Mouse (Mus musculus): ENCODE data around the gene Stk39. TPM values are rescaled to one million over a fixed set of nuclear protein-coding genes. Genes with fewer than 3 reads are reported as not detected.

Stk39 gene
- polyA plus RNA-seq, 1 experiment from 2014 or later = 24.0 TPM

DNA sequence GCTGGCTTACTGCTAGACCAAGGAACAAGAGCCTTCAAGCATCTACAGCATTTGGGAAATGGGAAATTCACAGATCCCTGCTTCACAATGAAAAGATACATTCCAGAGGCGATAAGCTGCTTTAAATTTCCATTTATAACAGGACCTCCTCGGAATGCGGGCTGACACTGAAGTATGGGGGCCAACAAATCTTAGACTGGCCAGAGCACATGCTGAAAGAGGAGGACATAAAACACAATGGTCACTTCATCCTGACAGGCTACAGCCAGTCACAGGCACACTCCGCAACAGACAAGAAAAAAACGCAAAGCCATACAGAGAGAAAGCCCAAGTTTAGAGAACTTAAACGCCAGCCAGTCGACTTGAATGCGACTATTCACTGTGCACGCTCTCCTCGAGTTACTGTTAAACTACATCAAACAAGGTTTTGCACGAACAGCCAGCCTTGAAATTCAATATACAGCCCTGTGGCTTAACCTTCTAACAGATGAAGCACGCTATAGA, 65.4 kb downstream of the Stk39 start:
- no peak for ATAC-seq

DNA sequence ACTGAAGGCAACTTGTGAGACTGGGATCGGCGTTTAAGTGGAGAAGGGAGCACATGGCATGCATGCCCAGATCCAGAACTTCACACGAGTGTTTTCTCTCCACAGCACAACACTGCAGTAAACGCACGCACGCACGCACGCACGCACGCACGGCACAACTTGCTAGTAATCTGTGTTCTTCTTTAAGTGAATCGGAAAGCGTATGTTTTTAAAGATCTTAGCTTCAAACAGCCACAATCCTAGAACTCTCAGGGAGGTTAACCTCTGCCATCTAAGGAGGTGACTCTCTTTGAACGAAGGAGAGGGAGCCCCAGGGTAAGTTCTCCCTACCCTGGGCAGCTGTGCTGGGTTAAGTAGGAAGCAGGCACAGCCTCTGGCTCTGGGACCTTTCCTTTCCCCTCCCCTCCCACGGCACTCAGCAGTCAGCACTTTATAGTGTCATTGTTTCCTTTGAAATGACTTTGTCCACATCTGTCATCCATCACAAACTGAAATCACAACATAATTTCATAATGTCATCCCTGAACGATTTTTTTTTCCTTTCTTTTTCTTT, 66.8 kb downstream of the Stk39 start:
- Histone ChIP-seq H3K9ac (ENCODE audit: low read length) (peak overlapping the region; percentile 5; the same call in 1 of the 2 replicates), H3K27me3 (replicated peaks; ENCODE audit: control insufficient read depth, insufficient read depth, low read length) (no peaks in the 10 kb centered on the region), H3K9me3 (replicated peaks; ENCODE audit: control insufficient read depth, low read length) (no peaks in the 10 kb centered on the region), H3K4me3 (ENCODE audit: low read depth, low read length) (no peak overlapping the region), H3K36me3 (ENCODE audit: control insufficient read depth, insufficient read depth, low read length) (no peaks in the 10 kb centered on the region), H3K27ac (ENCODE audit: low read depth, low read length) (peak overlapping the region; percentile 39; the same call in 1 of the 2 replicates), H3K4me2 (ENCODE audit: low read length) (peak overlapping the region; percentile 39), H3K4me1 (ENCODE audit: control insufficient read depth, insufficient read depth, low read length) (peaks cover 38% of the 10 kb centered on the region)
- WGBS = 7% methylated on average over 16 of the region's 16 CpGs
- ATAC-seq = peak; percentile 3; the same call in 1 of the 2 replicates
- peak; percentile 16 for DNase-seq (ENCODE audit: low spot score)

More for the DNA sequence above, 65.4 kb downstream of the Stk39 start:
- peak; percentile 44 for DNase-seq (ENCODE audit: low spot score)
- Histone ChIP-seq H3K27me3 (replicated peaks; ENCODE audit: control insufficient read depth, insufficient read depth, low read length) (no peaks in the 10 kb centered on the region), H3K36me3 (ENCODE audit: control insufficient read depth, insufficient read depth, low read length) (no peaks in the 10 kb centered on the region), H3K4me1 (ENCODE audit: control insufficient read depth, insufficient read depth, low read length) (peaks cover 45% of the 10 kb centered on the region), H3K27ac (ENCODE audit: low read depth, low read length) (no peak overlapping the region), H3K9me3 (replicated peaks; ENCODE audit: control insufficient read depth, low read length) (no peaks in the 10 kb centered on the region), H3K4me3 (ENCODE audit: low read depth, low read length) (no peak overlapping the region), H3K4me2 (ENCODE audit: low read length) (peak overlapping the region; percentile 14; the same call in 1 of the 2 replicates), H3K9ac (ENCODE audit: low read length) (no peak overlapping the region)
- 9% methylated on average over 12 of the region's 12 CpGs for WGBS

DNA sequence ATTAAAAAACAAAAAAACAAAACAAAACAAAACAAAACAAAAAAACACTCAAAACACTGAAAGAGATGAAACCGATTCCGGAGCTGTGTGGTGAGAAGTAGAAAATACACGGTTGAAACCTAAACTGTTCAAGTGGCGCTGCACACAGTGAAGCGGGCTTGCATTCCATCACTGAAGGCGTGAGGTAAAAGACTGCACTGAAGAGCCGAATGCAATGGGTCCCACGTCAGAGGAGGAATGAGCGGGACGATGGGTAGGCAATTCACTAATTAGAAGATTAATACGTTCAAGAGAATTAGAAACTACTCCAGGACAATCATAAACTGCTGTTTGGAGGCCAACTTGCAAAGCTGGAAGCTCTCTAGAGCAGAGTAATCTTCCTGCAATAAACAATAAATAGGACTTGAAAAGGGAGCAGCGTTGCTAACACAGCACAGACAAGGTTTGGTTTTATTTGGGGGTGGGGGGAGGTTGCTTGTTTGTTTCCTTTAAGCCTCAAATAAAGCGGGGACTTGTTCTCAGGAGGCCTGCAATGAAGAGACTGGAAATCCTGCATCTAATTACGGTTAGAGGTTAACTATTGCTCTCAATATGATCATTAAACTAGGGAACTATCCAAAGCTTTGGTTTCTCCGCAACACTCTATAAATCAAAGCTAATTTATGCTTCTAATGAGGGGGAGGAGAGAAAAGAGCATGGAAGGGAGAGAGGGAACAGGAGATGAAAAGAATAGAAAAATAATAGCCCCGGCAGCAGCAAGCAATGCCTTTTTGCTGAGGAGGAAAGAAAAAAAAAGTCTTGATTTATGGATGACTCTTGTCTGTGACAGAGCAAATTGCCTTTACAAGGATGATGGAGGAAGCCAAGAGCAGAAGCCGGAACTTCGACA, 67.5 kb downstream of the Stk39 start:
- Histone ChIP-seq H3K4me2 (ENCODE audit: low read length) (peak overlapping the region; percentile 39), H3K4me1 (ENCODE audit: control insufficient read depth, insufficient read depth, low read length) (peaks cover 38% of the 10 kb centered on the region), H3K9me3 (replicated peaks; ENCODE audit: control insufficient read depth, low read length) (no peaks in the 10 kb centered on the region), H3K4me3 (ENCODE audit: low read depth, low read length) (no peak overlapping the region), H3K9ac (ENCODE audit: low read length) (peak overlapping the region; percentile 5; the same call in 1 of the 2 replicates), H3K36me3 (ENCODE audit: control insufficient read depth, insufficient read depth, low read length) (no peaks in the 10 kb centered on the region), H3K27me3 (replicated peaks; ENCODE audit: control insufficient read depth, insufficient read depth, low read length) (no peaks in the 10 kb centered on the region), H3K27ac (ENCODE audit: low read depth, low read length) (peak overlapping the region; percentile 39; the same call in 1 of the 2 replicates)
- DNase-seq (ENCODE audit: low spot score) (peak; percentile 65), ATAC-seq (peak; percentile 59)
- WGBS = 5% methylated on average over 18 of the region's 18 CpGs

DNA sequence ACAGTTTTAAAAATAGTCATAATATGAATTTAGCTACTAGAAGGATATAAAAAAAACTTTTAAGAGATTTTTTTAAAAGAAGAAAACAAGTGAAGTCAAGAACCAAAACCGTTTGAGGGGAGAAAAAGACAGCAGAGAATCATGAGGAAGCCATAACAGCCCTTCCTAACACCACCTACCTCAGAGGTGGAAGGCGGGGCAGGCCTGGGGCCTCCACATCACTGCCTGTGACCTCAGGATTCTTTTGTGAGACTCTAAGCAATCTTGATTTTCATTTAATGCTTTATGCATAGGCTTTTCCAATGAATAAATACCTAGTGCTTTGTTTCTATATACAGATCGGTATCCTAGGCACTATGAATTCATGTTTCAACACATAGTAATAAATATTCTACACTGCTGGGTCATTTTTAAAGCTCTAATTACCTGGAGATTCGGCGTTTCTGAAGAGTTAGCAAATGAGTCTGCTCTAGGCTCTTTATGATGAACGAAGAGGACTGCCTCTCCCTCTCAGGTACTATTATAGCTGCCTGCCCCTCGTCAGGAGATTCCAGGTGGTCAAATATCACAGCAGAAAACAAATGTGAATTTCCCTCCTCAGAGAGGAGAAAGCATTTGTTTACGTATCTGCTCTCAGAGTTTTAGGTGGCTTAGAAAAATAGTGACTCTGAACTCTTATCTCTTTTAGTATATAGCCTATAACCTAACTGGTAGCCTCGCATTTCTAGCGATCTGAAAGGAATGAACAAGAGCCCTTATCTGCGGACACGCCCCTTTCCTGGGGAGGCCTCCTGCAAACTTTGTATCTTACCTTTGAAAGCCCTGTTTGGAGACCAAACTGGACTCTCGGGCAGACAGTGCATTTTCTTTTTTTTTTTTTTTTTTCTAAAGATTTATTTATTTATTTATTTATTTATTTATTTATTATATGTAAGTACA, 78.2 kb downstream of the Stk39 start:
- DNase-seq (ENCODE audit: low spot score) (no peak), ATAC-seq (no peak)
- Histone ChIP-seq H3K27me3 (replicated peaks; ENCODE audit: control insufficient read depth, insufficient read depth, low read length) (no peaks in the 10 kb centered on the region), H3K9me3 (replicated peaks; ENCODE audit: control insufficient read depth, low read length) (no peaks in the 10 kb centered on the region), H3K4me3 (ENCODE audit: low read depth, low read length) (no peak overlapping the region), H3K4me2 (ENCODE audit: low read length) (no peak overlapping the region), H3K9ac (ENCODE audit: low read length) (no peak overlapping the region), H3K27ac (ENCODE audit: low read depth, low read length) (no peak overlapping the region), H3K36me3 (ENCODE audit: control insufficient read depth, insufficient read depth, low read length) (peaks cover 12% of the 10 kb centered on the region; the same call in 1 of the 2 replicates), H3K4me1 (ENCODE audit: control insufficient read depth, insufficient read depth, low read length) (no peaks in the 10 kb centered on the region)
- 80% methylated on average over 13 of the region's 13 CpGs for WGBS

DNA sequence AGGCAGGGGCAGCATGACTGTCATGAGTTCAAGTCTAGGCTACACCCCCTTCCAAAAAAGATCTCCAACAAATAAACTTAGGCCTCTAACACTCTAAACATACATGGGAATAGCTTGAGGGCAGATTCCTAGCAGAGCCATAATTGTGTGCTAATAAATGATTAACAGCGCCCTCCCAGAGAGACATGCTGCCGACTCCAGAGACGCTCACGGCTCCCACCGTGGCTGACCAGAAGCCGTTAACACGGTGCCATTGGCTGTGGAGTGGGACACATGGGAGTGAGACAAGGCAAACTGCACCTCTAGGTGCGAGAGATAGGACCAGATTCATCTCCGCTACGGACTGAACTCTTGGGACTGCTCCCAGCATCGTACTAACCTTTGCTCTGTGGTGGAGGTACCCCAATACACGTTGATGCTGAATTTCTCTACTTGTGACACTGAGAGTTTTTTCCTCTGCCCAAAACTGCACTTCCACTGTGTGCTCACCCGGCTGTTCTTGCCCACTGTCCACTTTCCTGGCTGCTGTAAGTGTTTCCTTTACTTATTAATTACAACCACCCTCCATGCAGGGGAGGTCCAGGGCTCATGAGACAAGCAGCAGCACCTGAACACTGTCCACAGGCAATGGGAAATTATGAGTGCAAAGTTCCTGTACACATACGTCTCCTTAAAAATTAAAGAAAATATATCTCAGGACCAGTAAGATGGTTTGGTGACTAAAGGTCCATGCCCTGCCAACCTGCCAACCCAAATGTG, 84.1 kb downstream of the Stk39 start:
- 87% methylated on average over 14 of the region's 14 CpGs for WGBS

DNA sequence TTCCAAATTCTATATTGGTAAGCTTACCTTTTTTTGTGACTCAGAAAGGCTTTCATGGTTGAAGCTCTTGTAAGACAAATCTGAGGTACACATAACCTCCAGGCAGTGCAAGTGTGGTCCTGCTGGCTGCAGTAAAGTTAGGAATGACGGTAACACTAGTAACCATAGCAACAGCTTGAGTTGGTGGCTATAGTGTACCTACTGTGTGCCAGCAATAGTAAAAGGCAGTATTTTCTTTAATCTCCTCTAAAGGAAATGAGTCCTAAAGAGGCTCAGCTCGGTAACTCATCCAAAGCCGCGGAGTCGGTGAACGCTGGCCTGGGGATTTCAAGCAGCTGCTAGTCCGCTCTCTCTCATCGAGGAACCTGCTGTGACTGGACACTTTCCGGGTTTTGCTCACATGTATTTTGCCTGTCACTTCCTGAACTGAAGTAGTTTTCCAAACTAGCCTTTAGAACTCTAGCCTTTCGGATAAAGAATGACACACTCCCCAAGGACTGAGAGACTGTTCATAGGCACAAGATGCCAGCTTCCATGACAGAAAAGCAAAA, 85.7 kb downstream of the Stk39 start:
- Histone ChIP-seq H3K9ac (ENCODE audit: low read length) (no peak overlapping the region), H3K4me3 (ENCODE audit: low read depth, low read length) (no peak overlapping the region), H3K4me1 (ENCODE audit: control insufficient read depth, insufficient read depth, low read length) (no peaks in the 10 kb centered on the region; the same call in 1 of the 2 replicates), H3K36me3 (ENCODE audit: control insufficient read depth, insufficient read depth, low read length) (peaks cover 4% of the 10 kb centered on the region; the same call in 1 of the 2 replicates), H3K4me2 (ENCODE audit: low read length) (no peak overlapping the region), H3K9me3 (replicated peaks; ENCODE audit: control insufficient read depth, low read length) (no peaks in the 10 kb centered on the region), H3K27ac (ENCODE audit: low read depth, low read length) (no peak overlapping the region), H3K27me3 (replicated peaks; ENCODE audit: control insufficient read depth, insufficient read depth, low read length) (no peaks in the 10 kb centered on the region)
- ATAC-seq (no peak), DNase-seq (ENCODE audit: low spot score) (no peak)
- WGBS = 60% methylated on average over 10 of the region's 10 CpGs

More for the DNA sequence above, 84.1 kb downstream of the Stk39 start:
- DNase-seq (ENCODE audit: low spot score) (no peak), ATAC-seq (no peak)
- Histone ChIP-seq H3K27me3 (replicated peaks; ENCODE audit: control insufficient read depth, insufficient read depth, low read length) (no peaks in the 10 kb centered on the region), H3K9ac (ENCODE audit: low read length) (no peak overlapping the region), H3K4me1 (ENCODE audit: control insufficient read depth, insufficient read depth, low read length) (no peaks in the 10 kb centered on the region), H3K4me2 (ENCODE audit: low read length) (no peak overlapping the region), H3K4me3 (ENCODE audit: low read depth, low read length) (no peak overlapping the region), H3K9me3 (replicated peaks; ENCODE audit: control insufficient read depth, low read length) (no peaks in the 10 kb centered on the region), H3K36me3 (ENCODE audit: control insufficient read depth, insufficient read depth, low read length) (peaks cover 6% of the 10 kb centered on the region; the same call in 1 of the 2 replicates), H3K27ac (ENCODE audit: low read depth, low read length) (no peak overlapping the region)

DNA sequence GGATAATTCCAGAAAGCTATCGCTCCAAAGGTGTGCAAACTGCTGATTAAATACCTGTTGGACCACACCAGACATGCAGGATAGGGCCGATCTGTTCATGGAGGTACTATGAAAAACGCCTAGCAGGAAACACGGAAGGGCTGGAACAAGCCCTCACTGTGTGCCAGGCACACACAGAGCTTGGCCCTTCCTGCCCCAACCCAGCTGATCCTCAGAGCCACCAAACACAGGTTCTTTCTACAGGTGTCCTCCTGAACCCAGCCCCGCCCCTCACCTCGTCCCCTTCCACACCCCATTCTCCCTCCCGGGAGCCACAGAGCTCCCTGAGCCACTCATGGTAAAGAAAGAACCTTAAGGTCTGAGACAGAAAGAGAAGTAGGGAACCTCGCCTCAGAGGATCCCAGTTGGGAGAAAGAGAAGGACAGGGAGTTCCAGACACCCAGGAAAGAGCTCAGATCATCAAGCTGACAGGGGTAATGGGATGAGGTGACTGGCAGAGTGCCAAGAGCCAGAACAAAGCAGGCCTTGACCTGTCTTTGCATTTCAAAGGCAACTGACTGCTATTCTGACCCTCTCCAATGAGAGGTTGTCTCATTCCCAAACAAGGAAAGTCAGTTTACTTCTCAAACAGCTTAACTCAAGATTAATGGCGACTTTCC, 86.3 kb downstream of the Stk39 start:
- H3K4me1 ChIP-seq (ENCODE audit: control insufficient read depth, insufficient read depth, low read length) = peaks cover 2% of the 10 kb centered on the region; the same call in 1 of the 2 replicates
- no peak overlapping the region for H3K27ac ChIP-seq (ENCODE audit: low read depth, low read length)
- H3K9ac ChIP-seq (ENCODE audit: low read length) = no peak overlapping the region
- WGBS = 76% methylated on average over 9 of the region's 9 CpGs
- no peak overlapping the region for H3K4me2 ChIP-seq (ENCODE audit: low read length)
- H3K27me3 ChIP-seq (replicated peaks; ENCODE audit: control insufficient read depth, insufficient read depth, low read length) = no peaks in the 10 kb centered on the region
- H3K36me3 ChIP-seq (ENCODE audit: control insufficient read depth, insufficient read depth, low read length) = peaks cover 4% of the 10 kb centered on the region; the same call in 1 of the 2 replicates
- no peak overlapping the region for H3K4me3 ChIP-seq (ENCODE audit: low read depth, low read length)
- no peaks in the 10 kb centered on the region for H3K9me3 ChIP-seq (replicated peaks; ENCODE audit: control insufficient read depth, low read length)
- ATAC-seq (0 out of 2 replicates have a peak, but pooled peaks have one; percentile 16), DNase-seq (ENCODE audit: low spot score) (no peak)

Measured in forebrain, embryonic 14.5 days (tissue).